22 mouse cellular contexts compared by ENCODE assay signal in the genomic region with DNA sequence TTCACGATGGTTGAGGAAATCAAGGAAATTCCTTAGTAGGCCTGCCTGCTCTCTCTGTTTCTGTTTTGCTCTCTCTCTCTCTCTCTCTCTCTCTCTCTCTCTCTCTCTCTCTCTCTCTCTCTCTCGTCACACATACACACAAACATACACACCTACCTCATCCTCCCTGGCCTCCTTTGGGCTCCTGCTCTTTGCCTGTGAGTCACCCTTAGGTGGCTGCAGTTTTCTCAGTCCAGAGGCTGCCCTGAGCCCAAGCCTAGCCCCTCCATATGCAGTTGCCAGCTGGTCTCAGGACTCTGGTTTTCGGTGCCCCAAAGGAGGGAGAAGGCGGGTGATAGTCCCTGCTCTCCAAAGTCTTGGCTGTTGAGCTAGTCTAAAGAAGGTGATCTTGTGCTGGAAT. TPM values are rescaled to one million over a fixed set of nuclear protein-coding genes. Genes with fewer than 3 reads are reported as not detected.
"Had no signal": no experiment of that assay in that cellular context is flagged by ENCODE, and none has a peak within 500 bp of the region (broad histone marks: within the 10 kb centered on the region; RNA-seq: fewer than 3 reads in every experiment).

No protein-coding gene starts in this region.

- H3K27ac ChIP-seq: kidney, postnatal 0 days; limb, embryonic 13.5 days; liver, embryonic 13.5 days; midbrain, embryonic 12.5 days; midbrain, embryonic 15.5 days; neural tube, embryonic 13.5 days had no signal

- ATAC-seq: lung, postnatal 0 days; midbrain, embryonic 15.5 days had no signal

- H3K4me2 ChIP-seq: limb, embryonic 13.5 days; liver, embryonic 13.5 days; lung, embryonic 14.5 days; midbrain, embryonic 12.5 days; midbrain, embryonic 15.5 days; neural tube, embryonic 13.5 days had no signal

- H3K4me3 ChIP-seq: limb, embryonic 13.5 days; liver, embryonic 13.5 days; midbrain, embryonic 12.5 days; midbrain, embryonic 15.5 days; myocyte; neural tube, embryonic 13.5 days had no signal

- H3K9ac ChIP-seq: limb, embryonic 13.5 days; liver, embryonic 13.5 days; lung, embryonic 14.5 days; midbrain, embryonic 12.5 days; midbrain, embryonic 15.5 days; neural tube, embryonic 13.5 days had no signal

- H3K36me3 ChIP-seq: limb, embryonic 13.5 days; liver, embryonic 13.5 days; midbrain, embryonic 12.5 days; midbrain, embryonic 15.5 days; neural tube, embryonic 13.5 days had no signal

- DNase-seq: kidney, adult 2 months; kidney, postnatal 25 days; left cerebral cortex, postnatal 4 days; liver; liver, embryonic 13.5 days; lung, embryonic 14.5 days; thymus, adult 2 months; thymus, postnatal 14 days; thymus, postnatal 4 days had no signal

- H3K4me1 ChIP-seq: midbrain, embryonic 12.5 days had no signal

- H3K9me3 ChIP-seq: limb, embryonic 13.5 days; liver, embryonic 13.5 days; midbrain, embryonic 12.5 days; midbrain, embryonic 15.5 days; neural tube, embryonic 13.5 days had no signal

- H3K27me3 ChIP-seq: limb, embryonic 13.5 days; liver, embryonic 13.5 days; midbrain, embryonic 12.5 days; midbrain, embryonic 15.5 days; neural tube, embryonic 13.5 days had no signal

RNA-seq across cellular contexts. Expression of gene Fancd2os, which starts 42.5 kb away (rescaled TPM):
- total RNA-seq: megakaryocyte, adult 5-6 weeks; monocyte, adult 5-6 weeks; neutrophil, adult 5-6 weeks had no signal
- polyA plus RNA-seq: large intestine, adult 2 months; limb, embryonic 13.5 days; liver, embryonic 16.5 days; lung, postnatal 0 days; macrophage; midbrain, embryonic 12.5 days; thymus, adult 2 months had no signal
